In genomic region chr4:154549961-154550393, GRCm38 (mm10) we compare ENCODE assay signal across 10 mouse cellular contexts.
DNase-seq lines count a peak whose midpoint lies in the region; ATAC-seq and TF ChIP-seq lines count a peak whose summit lies in the region.
"Had no signal": no experiment of that assay in that cellular context is flagged by ENCODE, and none has a peak within 500 bp of the region (broad histone marks: within the 10 kb centered on the region; RNA-seq: fewer than 3 reads in every experiment).

No protein-coding gene starts in this region.

- no peak for TF ChIP-seq CTCF in thymus, adult 2 months (IDR thresholded peaks at IDR 0.05; ENCODE audit: borderline replicate concordance, control insufficient read depth, extremely low read depth, insufficient read depth, low read length, poor library complexity)

- no peak overlapping the region for H3K9ac ChIP-seq in kidney, embryonic 16.5 days (replicated peaks; ENCODE audit: low read length)
- H3K9ac ChIP-seq in hindbrain, embryonic 12.5 days: 0 out of 2 replicates have a peak overlapping the region, but pooled peaks have one; percentile 2
- peak overlapping the region; percentile 2; the same call in 1 of the 2 replicates for H3K9ac ChIP-seq in neural tube, embryonic 11.5 days (ENCODE audit: low read length)

- ATAC-seq in kidney, embryonic 16.5 days (ENCODE audit: low FRiP score, low TSS enrichment): no peak
- ATAC-seq in hindbrain, embryonic 12.5 days (ENCODE audit: low FRiP score): peak; percentile 61
- ATAC-seq in neural tube, embryonic 11.5 days (ENCODE audit: insufficient read depth, low FRiP score, low TSS enrichment): peak; percentile 68
- ATAC-seq: Patski had no signal

- TF ChIP-seq POLR2A in thymus, adult 2 months (IDR thresholded peaks at IDR 0.05; ENCODE audit: control insufficient read depth, extremely low read depth, insufficient read depth, low read length, poor library complexity): no peak

- H3K36me3 ChIP-seq in kidney, embryonic 16.5 days (ENCODE audit: insufficient read depth, low read length): no peaks in the 10 kb centered on the region
- H3K36me3 ChIP-seq in forebrain, embryonic 10.5 days (replicated peaks): no peaks in the 10 kb centered on the region
- no peaks in the 10 kb centered on the region for H3K36me3 ChIP-seq in hindbrain, embryonic 12.5 days
- H3K36me3 ChIP-seq in neural tube, embryonic 11.5 days (ENCODE audit: control insufficient read depth, insufficient read depth, low read length): no peaks in the 10 kb centered on the region
- H3K36me3 ChIP-seq in thymus, adult 2 months (ENCODE audit: control insufficient read depth, insufficient read depth, low read length): no peaks in the 10 kb centered on the region

- DNase-seq in kidney, adult 9 months: no peak
- DNase-seq in forebrain, embryonic 10.5 days (ENCODE audit: extremely low spot score, low spot score): peak; percentile 58
- peak; percentile 59 to 66 for DNase-seq in left cerebral cortex, postnatal 10 days (ENCODE audit: extremely low spot score in 1 of 2, low spot score in 2 of 2)
- peak; percentile 71 for DNase-seq in neural tube, embryonic 11.5 days (ENCODE audit: low spot score)
- no peak for DNase-seq in thymus, adult 2 months
- DNase-seq in testis, postnatal 10 days (ENCODE audit: low spot score): no peak

- H3K27me3 ChIP-seq in kidney, embryonic 16.5 days (ENCODE audit: insufficient read depth, low read length): peaks cover 84% of the 10 kb centered on the region
- H3K27me3 ChIP-seq in forebrain, embryonic 10.5 days (ENCODE audit: poor library complexity, severe bottlenecking): peaks cover 84% of the 10 kb centered on the region
- H3K27me3 ChIP-seq in hindbrain, embryonic 12.5 days: peaks cover 36% of the 10 kb centered on the region
- H3K27me3 ChIP-seq in neural tube, embryonic 11.5 days (ENCODE audit: control insufficient read depth, insufficient read depth, low read length): 0 out of 2 replicates have a peak, but pooled peaks cover 5% of the 10 kb centered on the region
- H3K27me3 ChIP-seq in thymus, adult 2 months (ENCODE audit: control insufficient read depth, insufficient read depth, low read length): no peaks in the 10 kb centered on the region

- 29% methylated on average over 17 of the region's 17 CpGs for WGBS in kidney, embryonic 16.5 days
- 12% methylated on average over 17 of the region's 17 CpGs for whole genome bisulfite sequencing in forebrain, embryonic 10.5 days
- WGBS in hindbrain, embryonic 12.5 days: 15% methylated on average over 17 of the region's 17 CpGs
- WGBS in neural tube, embryonic 11.5 days: 24% methylated on average over 17 of the region's 17 CpGs
- 6% methylated on average over 17 of the region's 17 CpGs for WGBS in thymus, adult 2 months

- H3K4me1 ChIP-seq in kidney, embryonic 16.5 days (ENCODE audit: insufficient read depth, low read length): peaks cover 28% of the 10 kb centered on the region
- peaks cover 100% of the 10 kb centered on the region for H3K4me1 ChIP-seq in forebrain, embryonic 10.5 days
- peaks cover 60% of the 10 kb centered on the region for H3K4me1 ChIP-seq in hindbrain, embryonic 12.5 days
- peaks cover 16% of the 10 kb centered on the region; the same call in 1 of the 2 replicates for H3K4me1 ChIP-seq in neural tube, embryonic 11.5 days (ENCODE audit: control insufficient read depth, insufficient read depth, low read length)
- H3K4me1 ChIP-seq in thymus, adult 2 months (replicated peaks; ENCODE audit: control insufficient read depth, insufficient read depth, low read length): peaks cover 4% of the 10 kb centered on the region; the same call in 1 of the 2 replicates

- no peaks in the 10 kb centered on the region for H3K9me3 ChIP-seq in kidney, embryonic 16.5 days (ENCODE audit: low read length)
- no peaks in the 10 kb centered on the region for H3K9me3 ChIP-seq in forebrain, embryonic 10.5 days
- H3K9me3 ChIP-seq in hindbrain, embryonic 12.5 days (replicated peaks): no peaks in the 10 kb centered on the region
- H3K9me3 ChIP-seq in neural tube, embryonic 11.5 days (ENCODE audit: control insufficient read depth, low read length): no peaks in the 10 kb centered on the region

- no peak overlapping the region for H3K27ac ChIP-seq in kidney, embryonic 16.5 days (ENCODE audit: low read length)
- H3K27ac ChIP-seq in forebrain, embryonic 10.5 days: peak overlapping the region; percentile 83
- peak overlapping the region; percentile 71 for H3K27ac ChIP-seq in hindbrain, embryonic 12.5 days
- 0 out of 2 replicates have a peak overlapping the region, but pooled peaks have one; percentile 39 for H3K27ac ChIP-seq in neural tube, embryonic 11.5 days (ENCODE audit: low read depth, low read length)
- no peak overlapping the region for H3K27ac ChIP-seq in thymus, adult 2 months (ENCODE audit: control insufficient read depth, insufficient read depth, low read length)
- H3K27ac ChIP-seq: heart, adult 2 months had no signal

- intact Hi-C loops in left cerebral cortex, postnatal 10 days (cut with DNase I): no loop called here

- H3K4me2 ChIP-seq in kidney, embryonic 16.5 days (replicated peaks; ENCODE audit: low read depth, low read length): peak overlapping the region; percentile 21
- peak overlapping the region; percentile 34 for H3K4me2 ChIP-seq in hindbrain, embryonic 12.5 days (replicated peaks)
- peak overlapping the region; percentile 30 for H3K4me2 ChIP-seq in neural tube, embryonic 11.5 days (ENCODE audit: low read depth)

- no peak overlapping the region for H3K4me3 ChIP-seq in kidney, embryonic 16.5 days (ENCODE audit: low read length)
- peak overlapping the region; percentile 36 for H3K4me3 ChIP-seq in forebrain, embryonic 10.5 days
- no peak overlapping the region for H3K4me3 ChIP-seq in hindbrain, embryonic 12.5 days
- no peak overlapping the region for H3K4me3 ChIP-seq in neural tube, embryonic 11.5 days (ENCODE audit: low read depth, low read length)
- H3K4me3 ChIP-seq in thymus, adult 2 months (ENCODE audit: control insufficient read depth, insufficient read depth, low read length): no peak overlapping the region
- H3K4me3 ChIP-seq: heart, adult 2 months had no signal

Comparison
In these comparisons a context has a peak if more than half of its experiments do, and no peak if none do; other contexts are left out.
1. H3K27ac ChIP-seq: peak in forebrain, embryonic 10.5 days (single experiment), hindbrain, embryonic 12.5 days (single experiment) and neural tube, embryonic 11.5 days (single experiment); none in kidney, embryonic 16.5 days (single experiment) and thymus, adult 2 months (single experiment).
2. DNase-seq: peak in forebrain, embryonic 10.5 days (single experiment), left cerebral cortex, postnatal 10 days (2 of 2) and neural tube, embryonic 11.5 days (single experiment); none in kidney, adult 9 months (single experiment), thymus, adult 2 months (single experiment) and testis, postnatal 10 days (single experiment).
3. Peak in every context shown above with its lines, with median percentiles within 50 percentile points of each other: H3K4me2 ChIP-seq.